Mouse (Mus musculus) testis, adult 2 months (tissue): ENCODE data around the gene B3gnt3.

Experiments
- CTCF ChIP-seq: fragments of 200-500 bp; IDR thresholded peaks from 2 replicates; pipeline ENCODE4 v1.5.1; 2012; ENCODE audit warnings: low read depth, mild to moderate bottlenecking, inconsistent platforms, low read length, moderate library complexity; ENCODE audit not compliant: control insufficient read depth, insufficient read depth, insufficient replicate concordance
- POLR2A ChIP-seq: fragments of 200-500 bp; IDR thresholded peaks from 2 replicates; pipeline ENCODE4 v1.6.1; 2012; ENCODE audit warnings: low read depth, mild to moderate bottlenecking, inconsistent platforms, low read length, moderate library complexity; ENCODE audit not compliant: control insufficient read depth

DNA sequence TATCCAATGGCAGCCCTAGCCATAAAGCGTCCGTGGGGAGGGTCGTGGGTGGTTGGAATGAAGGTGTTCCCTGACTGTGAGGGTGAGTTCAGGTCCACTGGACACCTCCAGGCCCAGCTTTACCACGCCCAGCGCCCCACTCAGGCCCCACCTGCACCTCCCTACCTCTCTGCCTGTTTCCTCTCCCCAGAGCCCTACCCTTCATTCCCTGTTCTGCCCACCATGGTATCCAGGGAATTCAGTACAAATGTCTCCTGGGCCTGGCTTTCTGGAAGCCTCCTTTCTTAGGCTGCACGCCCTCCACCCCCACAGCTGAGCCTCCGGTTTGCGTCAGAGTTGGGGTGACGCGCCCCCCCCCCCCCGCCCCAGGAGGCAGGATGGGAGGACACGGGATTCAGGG lies 31.4 kb downstream of the B3gnt3 start:
- TF ChIP-seq CTCF (no peak), POLR2A (no peak)
